Mouse (Mus musculus) spleen, adult 2 months (tissue): ENCODE measurements around the gene Wdpcp.

Source experiments
- CTCF ChIP-seq: fragments of 200-500 bp; IDR thresholded peaks from 2 replicates; pipeline ENCODE4 v1.5.1; 2011; ENCODE audit warnings: mild to moderate bottlenecking, inconsistent platforms; ENCODE audit not compliant: insufficient read depth, insufficient read length, insufficient replicate concordance; ENCODE audit errors: extremely low read depth
- POLR2A ChIP-seq: fragments of 200-500 bp; IDR thresholded peaks from 2 replicates; pipeline ENCODE4 v1.6.1; 2011; ENCODE audit warnings: low read depth, low read length, inconsistent platforms

DNA sequence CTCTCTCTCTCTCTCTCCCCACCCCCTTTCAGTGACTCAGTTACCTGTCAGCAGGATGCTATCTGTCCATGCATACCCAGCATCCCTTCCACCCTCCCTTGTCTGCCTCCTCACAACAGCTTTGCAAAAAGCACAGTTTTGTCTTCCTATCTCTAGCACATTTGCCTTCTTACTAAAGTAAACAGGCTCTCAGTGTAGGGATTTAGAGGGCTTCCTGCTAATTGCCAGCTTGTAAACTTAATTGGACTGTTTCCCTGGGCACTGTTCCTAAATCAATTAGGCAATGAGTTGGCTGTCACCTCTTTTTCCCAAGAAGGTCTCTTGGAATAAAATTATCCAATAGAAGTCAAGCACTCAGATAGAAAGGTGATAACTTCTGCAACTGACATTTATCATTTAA lies 141.5 kb downstream of the Wdpcp start:
- TF ChIP-seq CTCF: no peak
- TF ChIP-seq POLR2A: no peak
